Mouse (Mus musculus) stomach, embryonic 16.5 days (tissue): ENCODE measurements around the gene Sapcd1. TPM values are rescaled to one million over a fixed set of nuclear protein-coding genes. Genes with fewer than 3 reads are reported as not detected.

Source experiments
- ATAC-seq: fragments of 200-750 bp; cut with Nextera tagmentation; 2 replicates; pipeline ENCODE4 v1.8.0; 2017; ENCODE audit warnings: moderate number of reproducible peaks, moderate TSS enrichment; ENCODE audit not compliant: insufficient read depth, low FRiP score
- H3K27ac ChIP-seq: fragments of 300-500 bp; sonication (generic); 2 replicates; pipeline ENCODE4 v1.5.1; 2014; ENCODE audit warnings: low read length
- H3K27me3 ChIP-seq: fragments of 300-500 bp; sonication (generic); 2 replicates; pipeline ENCODE4 v1.6.1; 2014; ENCODE audit warnings: low read length, control low read depth, mixed read lengths; ENCODE audit not compliant: control insufficient read depth, insufficient read depth
- H3K36me3 ChIP-seq: fragments of 300-500 bp; sonication (generic); 2 replicates; pipeline ENCODE4 v1.6.1; 2014; ENCODE audit warnings: low read length; ENCODE audit not compliant: control insufficient read depth, insufficient read depth
- H3K4me1 ChIP-seq: fragments of 300-500 bp; sonication (generic); 2 replicates; pipeline ENCODE4 v1.6.1; 2014; ENCODE audit warnings: low read length, control low read depth, mixed read lengths; ENCODE audit not compliant: control insufficient read depth, insufficient read depth
- H3K4me2 ChIP-seq: fragments of 300-500 bp; sonication (generic); 2 replicates; pipeline ENCODE4 v1.6.1; 2014; ENCODE audit warnings: low read depth, low read length, mixed read lengths
- H3K4me3 ChIP-seq: fragments of 300-500 bp; sonication (generic); replicated peaks from 2 replicates; pipeline ENCODE4 v1.5.1; 2014; ENCODE audit warnings: mild to moderate bottlenecking, low read length
- H3K9ac ChIP-seq: fragments of 300-500 bp; sonication (generic); 2 replicates; pipeline ENCODE4 v1.6.1; 2014; ENCODE audit warnings: low read length
- H3K9me3 ChIP-seq: fragments of 300-500 bp; sonication (generic); replicated peaks from 2 replicates; pipeline ENCODE4 v1.6.1; 2016; ENCODE audit warnings: low read length, control low read depth; ENCODE audit not compliant: control insufficient read depth
- WGBS: fragments of 180-500 bp; shearing (Covaris S2); extraction: QIAGEN DNeasy Blood & Tissue Kit; methylation state at CpG from one replicate; pipeline ENCODE4 v1.1.7; 2014; 5-methylcytosine and 5-hydroxymethylcytosine counted together
- polyA plus RNA-seq: library from polyadenylated mRNA; unstranded; fragments of >200 nt; fragmentation: Nextera tagmentation; extraction: Ambion mirVana; gene quantifications from 2 replicates; pipeline ENCODE4 v1.2.1, GENCODE M21; 2015

The Sapcd1 gene
- polyA plus RNA-seq, 1 experiment from 2014 or later = 14.2 TPM

DNA sequence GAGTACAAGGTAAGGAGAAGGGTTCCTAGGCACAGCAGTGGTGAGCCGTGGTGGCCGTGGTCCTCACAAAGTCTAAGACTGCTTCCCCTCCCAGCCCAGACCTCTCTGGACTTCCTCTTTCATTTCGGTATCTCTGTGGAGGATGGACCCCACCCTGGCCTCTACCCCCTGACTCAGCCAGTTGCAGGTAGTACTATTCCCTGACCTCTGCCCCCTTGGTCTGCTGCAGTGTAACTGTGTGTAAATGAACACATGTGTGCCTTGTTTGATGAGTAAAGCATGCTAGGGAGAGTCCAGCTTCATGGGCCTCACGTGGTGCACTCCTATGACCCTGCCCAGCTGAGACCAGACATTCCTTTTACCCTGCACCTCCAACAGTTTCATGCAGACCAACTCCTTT, 4.1 kb downstream of the Sapcd1 start:
- ATAC-seq = no peak
- Histone ChIP-seq H3K27ac (0 out of 2 replicates have a peak overlapping the region, but pooled peaks have one; percentile 13), H3K4me1 (peaks cover 35% of the 10 kb centered on the region), H3K27me3 (no peaks in the 10 kb centered on the region), H3K4me3 (no peak overlapping the region), H3K9ac (peak overlapping the region; percentile 17; the same call in 1 of the 2 replicates), H3K4me2 (no peak overlapping the region), H3K36me3 (no peaks in the 10 kb centered on the region), H3K9me3 (no peaks in the 10 kb centered on the region)
- 57% methylated on average over 4 of the region's 4 CpGs for WGBS

DNA sequence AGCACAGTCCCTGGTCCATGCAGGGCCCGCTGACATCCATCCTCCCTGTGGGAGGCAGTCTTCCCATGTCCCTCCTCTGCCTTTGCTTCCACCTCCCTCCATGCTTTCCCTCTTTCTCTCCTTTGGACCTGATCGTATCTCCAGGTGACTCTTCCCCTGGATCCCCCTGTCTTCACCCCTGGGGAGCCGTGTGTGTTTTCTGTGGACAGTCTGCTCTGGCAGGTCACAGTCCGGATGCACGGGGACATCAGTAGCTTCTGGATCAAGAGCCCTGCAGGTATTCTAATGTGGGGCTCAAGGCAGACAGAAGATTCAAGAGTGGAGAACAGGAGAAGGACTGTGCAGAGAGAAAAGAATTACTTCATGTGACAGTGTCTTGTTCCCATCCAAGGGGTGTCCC, 4.6 kb downstream of the Sapcd1 start:
- Histone ChIP-seq H3K4me1 (peaks cover 35% of the 10 kb centered on the region), H3K9me3 (no peaks in the 10 kb centered on the region), H3K27ac (no peak overlapping the region), H3K4me2 (no peak overlapping the region), H3K36me3 (no peaks in the 10 kb centered on the region), H3K27me3 (no peaks in the 10 kb centered on the region), H3K9ac (no peak overlapping the region), H3K4me3 (no peak overlapping the region)
- WGBS = 85% methylated on average over 5 of the region's 5 CpGs
- ATAC-seq = no peak

DNA sequence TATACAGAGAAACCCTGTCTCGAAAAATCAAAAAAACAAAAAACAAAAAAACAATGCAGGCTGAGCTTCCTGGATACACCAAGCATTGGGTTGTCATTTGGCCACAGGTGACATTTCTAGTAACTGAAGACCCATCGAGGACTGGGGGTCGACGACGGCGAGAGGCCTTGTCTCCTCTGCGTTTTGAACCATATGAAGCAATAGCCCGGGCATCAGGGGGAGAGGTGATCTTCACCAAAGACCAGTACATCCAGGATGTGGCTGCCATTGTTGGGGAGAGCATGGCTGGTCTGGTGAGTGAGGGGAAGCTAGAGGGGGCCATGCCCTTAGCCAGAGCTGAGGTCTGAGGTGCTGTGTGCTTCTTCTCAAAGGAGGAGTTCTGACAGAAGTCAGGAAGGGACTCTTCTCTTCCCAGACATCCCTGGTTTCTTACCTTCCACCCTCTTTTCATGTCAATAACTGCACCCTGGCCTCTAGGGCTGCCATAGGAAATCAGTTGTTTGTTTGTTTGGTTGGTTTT, 5.2 kb downstream of the Sapcd1 start:
- 93% methylated on average over 8 of the region's 8 CpGs for WGBS
- H3K9me3 ChIP-seq = no peaks in the 10 kb centered on the region
- no peaks in the 10 kb centered on the region for H3K36me3 ChIP-seq
- H3K4me2 ChIP-seq = no peak overlapping the region
- H3K9ac ChIP-seq = no peak overlapping the region
- H3K27me3 ChIP-seq = no peaks in the 10 kb centered on the region
- H3K4me3 ChIP-seq = no peak overlapping the region
- H3K27ac ChIP-seq = no peak overlapping the region
- peaks cover 33% of the 10 kb centered on the region for H3K4me1 ChIP-seq
- no peak for ATAC-seq

DNA sequence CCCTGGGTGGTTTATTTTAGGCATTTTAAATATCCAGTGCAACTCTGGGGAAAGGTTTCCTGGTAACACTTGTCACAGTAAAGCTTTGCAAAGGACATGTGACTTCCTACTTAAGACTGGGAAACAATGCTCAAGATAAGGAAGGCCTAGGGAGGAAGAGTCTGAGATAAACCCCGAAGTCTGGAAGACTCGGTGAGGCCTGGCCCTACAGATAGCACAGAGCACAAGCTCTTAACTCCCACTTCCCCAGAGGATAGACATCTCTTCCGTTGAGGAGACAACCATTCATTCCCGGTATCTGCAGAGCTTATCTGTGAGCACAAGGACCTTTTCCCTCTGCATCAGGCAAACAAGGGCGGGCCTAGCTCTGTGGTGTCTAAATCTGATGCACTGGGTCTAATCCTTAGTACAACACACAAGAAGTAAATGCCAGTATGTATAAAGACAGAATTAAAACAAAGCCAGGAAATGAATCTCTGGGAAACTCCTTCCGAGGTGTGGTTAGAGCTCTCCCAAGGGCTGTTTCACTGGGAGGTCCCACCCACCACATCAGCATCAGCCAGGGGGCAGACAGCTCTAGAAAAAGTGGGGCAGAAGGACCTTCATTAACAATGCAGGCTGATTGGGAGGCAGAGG, 5.9 kb downstream of the Sapcd1 start:
- H3K4me2 ChIP-seq = no peak overlapping the region
- no peak overlapping the region for H3K4me3 ChIP-seq
- ATAC-seq = no peak
- H3K27ac ChIP-seq = peak overlapping the region; percentile 49
- peaks cover 27% of the 10 kb centered on the region; the same call in 1 of the 2 replicates for H3K4me1 ChIP-seq
- no peaks in the 10 kb centered on the region for H3K27me3 ChIP-seq
- H3K9me3 ChIP-seq = no peaks in the 10 kb centered on the region
- H3K9ac ChIP-seq = 0 out of 2 replicates have a peak overlapping the region, but pooled peaks have one; percentile 1
- WGBS = 38% methylated on average over 6 of the region's 6 CpGs
- H3K36me3 ChIP-seq = no peaks in the 10 kb centered on the region

DNA sequence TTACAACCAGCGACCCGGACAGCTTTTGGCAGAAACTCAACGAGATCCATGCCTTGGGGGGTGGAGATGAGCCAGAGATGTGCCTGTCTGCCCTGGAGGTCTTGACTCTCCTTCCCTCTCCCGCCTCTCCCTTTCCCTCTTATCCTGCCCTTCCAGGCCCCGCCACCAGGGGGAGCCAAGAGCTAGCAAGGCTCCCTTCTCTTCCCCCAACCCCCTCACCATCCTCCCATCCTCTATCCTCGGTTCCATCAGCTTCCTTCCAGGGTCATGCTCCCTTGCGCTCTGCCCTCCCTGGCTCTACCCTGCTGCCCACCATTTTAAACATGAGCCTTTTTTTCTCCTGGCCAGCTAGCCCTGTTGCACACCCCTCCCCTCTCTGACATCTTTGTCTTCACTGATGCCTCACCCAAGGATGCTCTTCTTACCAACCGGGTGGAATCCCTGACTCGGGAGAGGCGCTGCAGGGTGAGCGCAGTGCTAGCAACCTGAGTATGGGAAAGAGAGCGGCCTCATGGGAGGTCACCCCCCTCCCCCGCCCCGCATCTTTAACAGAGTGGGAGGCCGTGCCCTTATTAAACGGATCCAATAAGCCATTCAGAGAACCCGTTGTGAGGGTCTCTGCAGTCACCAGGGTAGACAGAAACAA, 6.5 kb downstream of the Sapcd1 start:
- H3K9me3 ChIP-seq = no peaks in the 10 kb centered on the region
- no peak overlapping the region for H3K4me2 ChIP-seq
- H3K4me1 ChIP-seq = peaks cover 29% of the 10 kb centered on the region
- ATAC-seq = peak; percentile 42; the same call in 1 of the 2 replicates
- no peaks in the 10 kb centered on the region for H3K36me3 ChIP-seq
- H3K27ac ChIP-seq = no peak overlapping the region; the same call in 1 of the 2 replicates
- 0 out of 2 replicates have a peak overlapping the region, but pooled peaks have one; percentile 1 for H3K9ac ChIP-seq
- WGBS = 11% methylated on average over 16 of the region's 17 CpGs
- no peaks in the 10 kb centered on the region for H3K27me3 ChIP-seq
- no peak overlapping the region for H3K4me3 ChIP-seq

DNA sequence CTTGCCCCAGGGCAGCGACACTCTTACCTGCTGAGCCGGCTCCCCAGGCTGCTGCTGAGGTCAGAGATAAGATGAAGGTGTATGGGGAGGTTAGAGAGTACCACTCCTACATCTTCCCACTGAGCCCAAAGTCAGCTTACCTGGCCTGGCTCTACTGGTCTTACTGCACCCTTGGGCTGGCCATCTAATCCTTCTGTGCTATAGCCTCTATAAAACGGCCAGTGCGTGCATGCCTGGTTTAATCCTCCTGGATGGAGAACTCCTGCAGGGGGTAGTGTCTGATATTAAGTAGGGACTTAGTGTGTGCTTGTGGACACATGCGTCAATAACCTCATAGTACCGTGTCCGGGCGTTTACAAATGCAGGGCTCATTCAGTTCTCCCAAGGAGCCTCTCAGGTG, 7.3 kb downstream of the Sapcd1 start:
- Histone ChIP-seq H3K27ac (no peak overlapping the region), H3K27me3 (no peaks in the 10 kb centered on the region), H3K9ac (no peak overlapping the region), H3K4me2 (no peak overlapping the region), H3K4me1 (peaks cover 25% of the 10 kb centered on the region), H3K4me3 (no peak overlapping the region), H3K9me3 (no peaks in the 10 kb centered on the region), H3K36me3 (no peaks in the 10 kb centered on the region)
- 83% methylated on average over 8 of the region's 8 CpGs for WGBS
- no peak for ATAC-seq

DNA sequence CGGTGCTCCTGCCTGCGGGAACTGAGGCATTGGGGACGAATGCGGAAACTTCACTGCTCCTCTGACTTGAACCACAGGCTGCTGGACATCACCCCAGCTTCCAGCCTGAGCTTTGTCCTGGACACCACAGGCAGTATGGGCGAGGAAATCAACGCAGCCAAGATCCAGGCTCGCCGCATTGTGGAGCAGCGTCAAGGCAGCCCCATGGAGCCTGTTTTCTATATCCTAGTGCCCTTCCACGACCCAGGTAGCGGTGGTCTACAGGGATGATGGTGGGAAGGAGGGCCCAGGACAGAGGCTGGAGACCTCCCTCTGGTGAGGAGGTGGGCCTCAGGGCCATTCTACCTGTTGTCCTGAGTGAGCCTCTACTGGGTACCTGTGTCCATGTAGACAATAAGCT, 7.9 kb downstream of the Sapcd1 start:
- no peaks in the 10 kb centered on the region for H3K9me3 ChIP-seq
- 0 out of 2 replicates have a peak, but pooled peaks cover 4% of the 10 kb centered on the region for H3K36me3 ChIP-seq
- no peak overlapping the region for H3K9ac ChIP-seq
- H3K4me1 ChIP-seq = peaks cover 25% of the 10 kb centered on the region
- H3K27ac ChIP-seq = no peak overlapping the region
- no peak for ATAC-seq
- no peak overlapping the region for H3K4me3 ChIP-seq
- 79% methylated on average over 11 of the region's 11 CpGs for WGBS
- no peak overlapping the region for H3K4me2 ChIP-seq
- no peaks in the 10 kb centered on the region for H3K27me3 ChIP-seq

DNA sequence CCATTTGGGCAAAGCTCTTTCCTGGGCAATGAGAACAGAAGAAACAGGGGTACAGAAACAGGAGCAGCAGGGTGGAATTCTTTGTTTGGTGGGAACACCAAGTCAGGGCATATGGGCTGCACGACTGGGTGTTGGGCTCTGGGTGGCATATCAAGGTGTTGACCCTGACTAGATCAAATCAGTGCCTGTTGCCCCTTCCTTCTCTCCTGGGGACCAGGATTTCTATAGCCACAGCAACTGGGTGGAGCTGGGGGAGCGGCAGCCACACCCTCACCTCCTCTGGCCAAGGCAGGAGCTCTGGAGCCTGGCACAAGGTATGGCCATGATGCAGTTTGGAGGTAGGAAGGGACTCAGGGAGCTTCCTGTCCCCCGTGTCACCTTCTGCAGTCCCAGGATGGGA, 9.6 kb downstream of the Sapcd1 start:
- Histone ChIP-seq H3K4me2 (no peak overlapping the region), H3K36me3 (peaks cover 16% of the 10 kb centered on the region; the same call in 1 of the 2 replicates), H3K27ac (no peak overlapping the region), H3K9me3 (no peaks in the 10 kb centered on the region), H3K27me3 (no peaks in the 10 kb centered on the region), H3K9ac (no peak overlapping the region), H3K4me1 (peaks cover 21% of the 10 kb centered on the region), H3K4me3 (no peak overlapping the region)
- 69% methylated on average over 3 of the region's 3 CpGs for WGBS
- ATAC-seq = no peak

DNA sequence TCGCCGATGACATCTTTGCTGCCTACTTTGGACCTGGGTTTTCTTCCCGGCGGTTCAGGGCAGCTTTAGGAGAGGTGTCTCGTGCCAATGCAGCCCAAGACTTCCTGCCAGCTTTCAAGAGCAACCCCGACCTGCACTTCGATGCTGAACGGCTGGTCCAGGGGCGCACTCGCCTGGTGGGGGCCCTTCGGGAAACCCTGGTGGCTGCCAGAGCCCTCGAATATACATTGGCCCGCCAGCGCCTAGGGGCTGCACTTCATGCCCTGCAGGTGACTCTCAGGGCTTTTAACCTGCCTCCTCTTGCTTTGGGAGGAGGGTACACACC, 10.1 kb downstream of the Sapcd1 start:
- H3K27ac ChIP-seq = no peak overlapping the region
- peaks cover 20% of the 10 kb centered on the region for H3K36me3 ChIP-seq
- ATAC-seq = no peak
- H3K9me3 ChIP-seq = no peaks in the 10 kb centered on the region
- H3K4me3 ChIP-seq = no peak overlapping the region
- H3K4me2 ChIP-seq = no peak overlapping the region
- H3K9ac ChIP-seq = no peak overlapping the region
- H3K4me1 ChIP-seq = peaks cover 21% of the 10 kb centered on the region
- 66% methylated on average over 14 of the region's 14 CpGs for WGBS
- H3K27me3 ChIP-seq = no peaks in the 10 kb centered on the region
